Mouse (Mus musculus): ENCODE results near the gene Gmnn. TPM values are rescaled to one million over a fixed set of nuclear protein-coding genes. Genes with fewer than 3 reads are reported as not detected.
A peak's percentile ranks its signal among the peaks of the same experiment; 100 is the strongest.

The Gmnn gene
- total RNA-seq, 2 experiments from 2014 or later: 4.0 to 5.5 TPM

GRCm38 (mm10) chr13:24762254-24762653, 531 bp upstream of the Gmnn start:
- intact Hi-C loops (cut with DNase I): no loop called here

GRCm38 (mm10) chr13:24761083-24761402, 680 bp downstream of the Gmnn start:
- DNase-seq: no peak
- intact Hi-C loops (cut with DNase I): no loop called here

More at GRCm38 (mm10) chr13:24762254-24762653, 531 bp upstream of the Gmnn start:
- DNase-seq: no peak

GRCm38 (mm10) chr13:24760351-24760870, 1.3 kb downstream of the Gmnn start:
- intact Hi-C loops (cut with DNase I): no loop called here
- no peak for DNase-seq

- intact Hi-C loops (cut with DNase I): no loop called here
- DNase-seq: no peak
Measured at GRCm38 (mm10) chr13:24759451-24759850, 2.3 kb downstream of the Gmnn start.

- DNase-seq: no peak
- intact Hi-C loops (cut with DNase I): no loop called here
Measured at GRCm38 (mm10) chr13:24757820-24758564, 3.7 kb downstream of the Gmnn start.

GRCm38 (mm10) chr13:24756756-24757155, 5.0 kb downstream of the Gmnn start:
- intact Hi-C loops (cut with DNase I): no loop called here

GRCm38 (mm10) chr13:24751396-24751795, 10.3 kb downstream of the Gmnn start:
- no peak for DNase-seq
- intact Hi-C loops (cut with DNase I): no loop called here

More at GRCm38 (mm10) chr13:24756756-24757155, 5.0 kb downstream of the Gmnn start:
- no peak for DNase-seq

- no peak for DNase-seq
- intact Hi-C loops (cut with DNase I): no loop called here
Measured at GRCm38 (mm10) chr13:24750807-24751206, 10.9 kb downstream of the Gmnn start.

- DNase-seq: no peak
- intact Hi-C loops (cut with DNase I): no loop called here
Measured at GRCm38 (mm10) chr13:24747823-24748222, 13.9 kb downstream of the Gmnn start.

- no peak for DNase-seq
- intact Hi-C loops (cut with DNase I): no loop called here
Measured at GRCm38 (mm10) chr13:24741028-24741427, 20.7 kb downstream of the Gmnn start, which contains the start of gene Armh2. Armh2 (plus strand) TSS chr13:24741232.

GRCm38 (mm10) chr13:24735608-24736131, 26.1 kb downstream of the Gmnn start:
- DNase-seq: no peak
- intact Hi-C loops (cut with DNase I): no loop called here

GRCm38 (mm10) chr13:24734502-24734901, 27.2 kb downstream of the Gmnn start:
- intact Hi-C loops (cut with DNase I): no loop called here
- DNase-seq: no peak

- DNase-seq: no peak
- intact Hi-C loops (cut with DNase I): no loop called here
Measured at GRCm38 (mm10) chr13:24729128-24729527, 32.6 kb downstream of the Gmnn start.

- no peak for DNase-seq
- intact Hi-C loops (cut with DNase I): no loop called here
Measured at GRCm38 (mm10) chr13:24724395-24724759, 37.3 kb downstream of the Gmnn start.

- DNase-seq: no peak
- intact Hi-C loops (cut with DNase I): no loop called here
Measured at GRCm38 (mm10) chr13:24723699-24724394, 37.9 kb downstream of the Gmnn start.

GRCm38 (mm10) chr13:24721502-24721901, 40.2 kb downstream of the Gmnn start:
- no peak for DNase-seq

GRCm38 (mm10) chr13:24717677-24718076, 44.0 kb downstream of the Gmnn start:
- intact Hi-C loops (cut with DNase I): no loop called here
- DNase-seq: no peak

More at GRCm38 (mm10) chr13:24721502-24721901, 40.2 kb downstream of the Gmnn start:
- intact Hi-C loops (cut with DNase I): no loop called here

- intact Hi-C loops (cut with DNase I): no loop called here
- no peak for DNase-seq
Measured at GRCm38 (mm10) chr13:24716441-24716840, 45.3 kb downstream of the Gmnn start.

GRCm38 (mm10) chr13:24715601-24716000, 46.1 kb downstream of the Gmnn start:
- intact Hi-C loops (cut with DNase I): no loop called here
- DNase-seq: no peak

GRCm38 (mm10) chr13:24714360-24714885, 47.3 kb downstream of the Gmnn start:
- DNase-seq: no peak
- intact Hi-C loops (cut with DNase I): no loop called here

GRCm38 (mm10) chr13:24713434-24714000, 48.2 kb downstream of the Gmnn start:
- intact Hi-C loops (cut with DNase I): no loop called here

More at GRCm38 (mm10) chr13:24713434-24714000, 48.2 kb downstream of the Gmnn start:
- peak; percentile 89 for DNase-seq
